Mouse (Mus musculus) c-Kit-negative CD71-positive TER-119-positive erythroid progenitor cells, embryonic 14.5 days (primary cell): ENCODE data around the gene Ece2.

Experiments used
- DNase-seq: peaks from one replicate; pipeline ENCODE4 v3.0.0-alpha.2; 2013; ENCODE audit warnings: low read depth, low spot score

Gene Ece2

GRCm38 (mm10) chr16:20629731-20630634 is at the start of gene Ece2:
Gene Ece2 (plus strand): TSS chr16:20629828.
- DNase-seq = no peak

GRCm38 (mm10) chr16:20589366-20589938 is 40.2 kb upstream of the Ece2 start, which contains the start of gene Vwa5b2:
Gene Vwa5b2 (plus strand): TSS chr16:20589471.
- DNase-seq = no peak

DNA sequence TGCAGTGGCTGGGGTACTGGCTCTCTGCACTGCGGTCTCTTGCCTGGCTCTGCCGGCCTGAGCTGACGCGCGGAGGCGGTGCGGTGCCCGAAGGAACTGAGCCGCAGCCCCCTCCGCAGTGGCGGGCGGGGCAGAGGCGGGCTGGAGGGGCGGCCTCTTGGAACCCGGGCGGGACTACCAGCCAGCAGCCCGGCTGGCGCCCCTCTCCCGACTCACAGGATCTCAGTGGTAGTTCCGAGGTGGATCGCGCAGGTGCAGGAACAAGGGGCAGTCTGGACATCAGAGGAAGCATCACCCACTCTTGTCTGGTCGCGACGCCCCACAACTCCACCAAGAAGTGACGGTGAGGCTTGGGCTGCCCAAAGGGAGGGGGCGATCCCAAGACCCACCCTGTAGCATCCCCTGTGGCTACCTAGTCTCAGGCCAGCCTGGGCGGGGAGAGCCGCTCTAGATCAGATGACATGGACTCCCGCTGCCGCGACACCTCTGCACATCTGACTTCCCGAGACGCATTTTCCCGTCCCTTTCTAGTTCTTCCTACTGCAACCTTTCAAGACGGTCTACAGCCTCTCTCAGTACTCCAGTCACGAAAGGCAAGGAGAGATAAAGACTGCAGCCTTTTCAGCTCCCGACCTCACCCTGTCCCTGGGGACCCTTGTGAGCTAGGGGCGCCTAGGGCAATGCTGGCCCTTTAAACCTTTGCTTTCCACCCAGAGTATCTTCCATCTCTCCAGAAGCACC is 39.5 kb upstream of the Ece2 start:
- no peak for DNase-seq

- no peak for DNase-seq
Observed at GRCm38 (mm10) chr16:20590680-20591038, 39.0 kb upstream of the Ece2 start.

- DNase-seq = no peak
Observed at GRCm38 (mm10) chr16:20591076-20591705, 38.4 kb upstream of the Ece2 start.

DNA sequence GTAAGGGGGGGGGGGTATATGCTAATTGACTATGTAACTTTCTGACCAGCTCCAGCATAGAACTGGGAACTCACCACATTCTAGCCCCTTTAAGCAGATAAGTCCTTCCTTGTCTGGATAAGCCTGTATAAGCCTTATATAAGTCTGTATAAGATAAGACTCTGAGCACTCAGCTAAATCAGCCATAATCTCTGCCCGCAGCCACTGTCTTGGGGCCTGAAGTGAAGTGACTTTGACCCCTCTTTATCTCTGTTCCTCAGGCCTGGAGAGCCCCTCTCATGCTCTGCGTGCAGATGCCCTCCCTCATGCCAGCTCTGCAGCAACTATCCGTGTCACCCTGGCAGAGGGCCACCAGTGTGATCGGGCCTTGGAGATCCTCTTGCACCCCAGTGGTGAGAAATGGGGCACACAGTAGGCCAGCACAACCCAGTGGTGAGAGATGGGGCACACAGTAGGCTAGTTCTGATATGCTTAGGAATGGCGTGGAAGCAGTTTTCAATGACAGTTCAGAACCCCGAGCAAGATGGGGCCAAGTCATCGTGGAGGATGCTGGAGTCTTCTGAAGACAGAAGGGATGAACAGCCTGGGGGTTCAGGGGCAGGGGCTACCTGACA is 34.5 kb upstream of the Ece2 start:
- no peak for DNase-seq

DNA sequence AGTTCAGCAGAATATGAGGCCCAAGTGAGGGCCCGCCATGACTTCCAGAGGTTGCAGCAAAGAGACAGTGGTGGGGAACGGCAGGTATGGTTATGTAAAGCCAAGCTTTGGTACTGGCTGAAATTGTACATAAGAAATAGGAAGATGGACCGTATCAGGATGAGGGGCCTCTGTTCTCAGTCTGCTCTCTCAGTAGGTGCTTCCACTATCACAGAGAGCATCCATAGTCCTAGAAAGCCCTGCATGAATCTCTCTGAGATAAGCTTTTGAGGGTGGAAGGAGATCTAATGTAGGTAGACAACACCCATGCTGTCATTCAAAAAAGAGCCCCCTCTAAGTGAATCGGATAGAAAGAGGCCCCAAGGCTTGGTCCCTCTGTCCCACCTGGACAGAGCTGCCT is 33.9 kb upstream of the Ece2 start:
- no peak for DNase-seq

- no peak for DNase-seq
Observed at GRCm38 (mm10) chr16:20596687-20597441, 32.8 kb upstream of the Ece2 start.

GRCm38 (mm10) chr16:20600511-20600910 is 29.1 kb upstream of the Ece2 start:
- no peak for DNase-seq

DNA sequence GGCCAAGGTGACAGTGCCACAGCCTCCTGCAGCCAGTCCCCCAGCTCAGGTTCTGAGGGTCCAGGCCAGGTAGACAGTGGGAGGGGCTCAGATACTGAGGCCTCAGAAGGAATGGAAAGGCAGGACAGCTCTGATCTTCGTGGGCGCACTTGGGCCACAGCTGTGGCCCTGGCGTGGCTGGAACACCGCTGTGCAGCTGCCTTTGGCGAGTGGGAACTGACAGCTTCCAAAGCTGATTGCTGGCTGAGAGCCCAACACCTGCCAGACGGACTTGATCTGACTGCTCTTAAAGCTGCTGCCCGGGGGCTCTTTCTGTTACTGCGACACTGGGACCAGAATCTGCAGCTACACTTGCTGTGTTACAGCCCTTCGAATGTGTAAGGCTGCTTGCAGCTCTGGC is 24.9 kb upstream of the Ece2 start:
- DNase-seq = no peak

DNA sequence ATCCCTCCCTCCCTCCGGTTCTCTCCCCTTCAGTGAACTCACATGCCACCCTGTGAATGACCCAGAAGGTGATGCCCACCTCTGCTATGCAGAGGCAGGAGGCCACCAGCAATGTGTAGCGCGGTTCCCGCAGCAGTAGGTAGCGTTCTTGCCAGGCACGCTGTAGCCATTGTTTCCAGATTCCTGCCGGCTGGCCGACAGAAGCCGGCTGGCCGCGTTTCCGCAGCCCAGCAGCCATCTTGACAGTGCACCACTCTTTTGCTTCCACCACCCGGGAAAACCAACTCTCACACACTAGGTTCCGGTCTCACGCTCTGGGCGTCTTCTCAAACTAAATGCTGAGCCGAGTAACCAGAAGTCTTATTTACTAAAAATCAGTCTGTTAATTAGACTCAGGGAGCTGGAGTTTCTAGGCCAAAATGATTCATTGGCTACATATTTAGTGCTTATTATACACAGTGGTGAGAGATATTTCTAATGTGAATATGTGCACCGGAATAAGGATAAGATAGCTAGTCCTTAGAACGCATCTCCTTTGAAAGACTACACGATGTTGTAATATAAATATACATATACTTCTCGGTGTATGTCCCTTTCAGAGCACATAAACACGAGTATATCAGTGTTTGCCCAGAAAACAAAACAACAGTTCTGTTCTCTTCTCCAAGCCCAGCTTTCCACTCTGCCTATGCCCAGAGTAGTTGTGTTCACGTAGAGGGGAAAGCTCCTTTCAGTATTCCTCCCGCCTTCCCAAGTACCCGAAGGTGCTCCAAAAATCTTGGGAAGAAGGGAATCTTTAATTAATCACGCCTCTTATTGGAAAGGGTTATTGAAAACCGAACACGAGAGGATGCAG is 18.9 kb upstream of the Ece2 start:
- peak; percentile 67 for DNase-seq

DNA sequence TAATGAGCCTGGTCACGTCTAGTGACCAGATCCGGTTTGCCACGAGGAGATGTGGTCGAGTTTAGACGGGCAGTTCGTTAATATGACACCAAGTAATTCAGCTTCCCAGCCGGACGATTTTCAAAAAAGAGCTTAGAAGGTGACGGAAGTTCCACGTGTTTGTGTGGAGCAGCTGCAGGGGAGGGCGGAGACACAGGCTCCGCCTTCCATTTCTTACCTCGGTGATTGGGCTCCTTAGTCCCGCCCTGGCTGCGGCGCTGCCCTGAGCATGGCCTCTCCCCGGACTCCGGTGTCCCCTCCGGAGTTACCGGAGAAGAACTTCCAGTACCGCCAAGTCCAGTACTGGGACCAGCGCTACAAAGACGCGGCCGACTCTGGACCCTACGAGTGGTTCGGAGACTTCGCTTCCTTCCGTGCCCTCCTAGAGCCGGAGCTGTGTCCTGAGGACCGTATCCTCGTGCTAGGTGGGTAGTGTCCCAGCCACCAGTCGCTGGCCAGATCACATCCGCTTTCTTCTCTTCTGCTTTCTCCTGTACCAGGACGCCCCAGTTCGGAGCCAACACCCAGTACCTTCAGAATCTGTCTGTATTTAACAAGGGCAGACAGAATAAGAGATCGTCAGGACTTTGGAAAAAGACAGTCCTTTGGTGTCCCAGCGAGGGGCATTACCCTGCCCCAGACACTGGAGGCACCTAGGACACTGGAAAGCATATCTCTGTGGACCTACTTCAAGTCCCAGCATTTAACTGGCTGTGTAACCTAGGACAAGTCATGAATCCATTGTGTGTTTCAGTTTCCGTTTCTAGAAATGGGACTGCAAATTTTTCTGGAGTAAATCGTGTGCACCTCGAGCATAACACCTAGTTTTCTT is 18.0 kb upstream of the Ece2 start, which contains the start of the genes Eef1akmt4, Gm49333 and Alg3:
Gene Eef1akmt4 (plus strand): TSS at position 237 of the 871 bp plus-strand sequence.
Gene Gm49333 (plus strand): TSS at position 254 of the 871 bp plus-strand sequence.
Gene Alg3 (minus strand): TSS at position 379 of the 871 bp plus-strand sequence.
- DNase-seq = peak; percentile 77

GRCm38 (mm10) chr16:20619541-20620398 is 9.9 kb upstream of the Ece2 start:
- DNase-seq = no peak

DNA sequence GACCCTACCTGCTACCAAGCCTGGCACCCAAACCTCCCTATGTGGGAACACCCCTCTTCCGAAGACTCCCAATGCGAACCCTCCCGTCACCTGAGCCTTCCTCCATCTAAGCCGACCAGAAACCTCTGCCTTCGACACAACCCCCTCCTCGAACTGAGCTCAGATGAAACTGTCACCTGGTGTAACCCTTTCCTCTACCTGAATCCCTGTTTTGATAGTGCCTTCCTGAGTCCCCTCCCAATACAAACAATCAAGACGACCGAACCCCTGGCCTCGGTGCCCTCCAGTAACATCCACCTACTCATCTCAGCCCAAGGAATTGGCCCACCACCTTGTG is 9.3 kb upstream of the Ece2 start:
- no peak for DNase-seq

DNA sequence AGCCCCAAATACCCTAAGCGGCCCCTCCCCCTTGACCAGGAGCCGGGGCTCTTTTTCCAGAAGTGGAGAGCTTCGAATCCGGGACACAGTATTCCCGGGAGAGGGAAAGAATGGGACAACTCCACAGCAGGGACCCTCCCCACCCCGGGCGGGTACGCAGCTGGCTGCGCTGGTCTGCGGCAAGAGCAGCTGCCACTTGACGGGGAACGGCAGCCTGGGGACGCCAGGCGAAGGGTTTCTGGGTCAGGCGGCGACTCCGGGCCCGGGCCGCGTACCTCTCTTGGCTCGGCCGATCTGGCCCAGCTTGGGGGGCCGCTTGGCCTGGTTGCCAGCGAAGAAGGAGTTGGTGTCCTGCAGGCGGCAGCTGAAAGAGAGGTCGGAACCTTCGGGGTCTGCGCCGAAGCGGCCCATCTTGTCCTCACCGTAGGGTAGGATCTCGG is 8.9 kb upstream of the Ece2 start:
- DNase-seq = no peak

- peak; percentile 29 for DNase-seq
Observed at GRCm38 (mm10) chr16:20621191-20621990, 8.2 kb upstream of the Ece2 start, which contains the start of gene Camk2n2. Gene Camk2n2 (minus strand): TSS chr16:20621287.
